Mouse (Mus musculus): ENCODE measurements around the gene Caprin1. TPM values are rescaled to one million over a fixed set of nuclear protein-coding genes. Genes with fewer than 3 reads are reported as not detected.

Gene Caprin1
- polyA plus RNA-seq (2015; fragmentation: Nextera tagmentation; extraction: Ambion mirVana) = 452 and 486 TPM in 2 replicates

GRCm38 (mm10) chr2:103797491-103798009, at the start of gene Caprin1:
Gene Caprin1 (minus strand): TSS chr2:103797649.
- peak within 1 kb of the TSS; percentile 62 for H3K4me2 ChIP-seq (replicated peaks)
- peaks cover 12% of the 10 kb centered on the region for H3K36me3 ChIP-seq
- WGBS = under 1% methylated on average over 31 of the region's 33 CpGs
- peaks cover 27% of the 10 kb centered on the region for H3K4me1 ChIP-seq (replicated peaks)
- no peaks in the 10 kb centered on the region for H3K27me3 ChIP-seq
- peak within 1 kb of the TSS; percentile 96 for H3K4me3 ChIP-seq (replicated peaks)
- no peaks in the 10 kb centered on the region for H3K9me3 ChIP-seq
- ATAC-seq = peak; percentile 95
- H3K9ac ChIP-seq (replicated peaks) = peak within 1 kb of the TSS; percentile 99
- H3K27ac ChIP-seq = peak within 1 kb of the TSS; percentile 100

- Histone ChIP-seq H3K4me1 (replicated peaks) (no peaks in the 10 kb centered on the region), H3K9me3 (no peaks in the 10 kb centered on the region), H3K36me3 (no peaks in the 10 kb centered on the region), H3K9ac (replicated peaks) (no peak overlapping the region), H3K27me3 (no peaks in the 10 kb centered on the region), H3K27ac (no peak overlapping the region), H3K4me2 (replicated peaks) (no peak overlapping the region), H3K4me3 (replicated peaks) (no peak overlapping the region)
- no peak for ATAC-seq
- 83% methylated on average over 1 of the region's 1 CpGs for WGBS
These were observed 49.4 kb upstream of the Caprin1 start for GRCm38 (mm10) chr2:103846875-103847274.

GRCm38 (mm10) chr2:103846271-103846670, 48.8 kb upstream of the Caprin1 start:
- Histone ChIP-seq H3K9me3 (no peaks in the 10 kb centered on the region), H3K4me1 (replicated peaks) (no peaks in the 10 kb centered on the region), H3K36me3 (no peaks in the 10 kb centered on the region), H3K4me2 (replicated peaks) (no peak overlapping the region), H3K27ac (no peak overlapping the region), H3K9ac (replicated peaks) (no peak overlapping the region), H3K27me3 (no peaks in the 10 kb centered on the region), H3K4me3 (replicated peaks) (no peak overlapping the region)
- WGBS = 94% methylated on average over 4 of the region's 4 CpGs
- ATAC-seq = no peak

GRCm38 (mm10) chr2:103844016-103844415, 46.6 kb upstream of the Caprin1 start:
- Histone ChIP-seq H3K4me1 (replicated peaks) (no peaks in the 10 kb centered on the region), H3K27ac (no peak overlapping the region), H3K4me2 (replicated peaks) (no peak overlapping the region), H3K4me3 (replicated peaks) (no peak overlapping the region), H3K9me3 (no peaks in the 10 kb centered on the region), H3K27me3 (no peaks in the 10 kb centered on the region), H3K36me3 (no peaks in the 10 kb centered on the region), H3K9ac (replicated peaks) (no peak overlapping the region)
- 88% methylated on average over 2 of the region's 2 CpGs for WGBS
- ATAC-seq = no peak

- Histone ChIP-seq H3K4me3 (replicated peaks) (no peak overlapping the region), H3K4me1 (replicated peaks) (no peaks in the 10 kb centered on the region), H3K9me3 (no peaks in the 10 kb centered on the region), H3K9ac (replicated peaks) (no peak overlapping the region), H3K27me3 (no peaks in the 10 kb centered on the region), H3K36me3 (no peaks in the 10 kb centered on the region), H3K4me2 (replicated peaks) (no peak overlapping the region), H3K27ac (no peak overlapping the region)
- WGBS = 96% methylated on average over 13 of the region's 13 CpGs
- no peak for ATAC-seq
These were observed 45.9 kb upstream of the Caprin1 start for GRCm38 (mm10) chr2:103843321-103843720.

- no peaks in the 10 kb centered on the region for H3K36me3 ChIP-seq
- no peak overlapping the region for H3K4me3 ChIP-seq (replicated peaks)
- H3K9me3 ChIP-seq = no peaks in the 10 kb centered on the region
- no peaks in the 10 kb centered on the region for H3K4me1 ChIP-seq (replicated peaks)
- no peaks in the 10 kb centered on the region for H3K27me3 ChIP-seq
- ATAC-seq = no peak
- no peak overlapping the region for H3K27ac ChIP-seq
- 86% methylated on average over 5 of the region's 5 CpGs for WGBS
- no peak overlapping the region for H3K9ac ChIP-seq (replicated peaks)
- H3K4me2 ChIP-seq (replicated peaks) = no peak overlapping the region
These were observed 44.9 kb upstream of the Caprin1 start for GRCm38 (mm10) chr2:103842299-103842698.

GRCm38 (mm10) chr2:103838483-103838882, 41.0 kb upstream of the Caprin1 start:
- WGBS = 70% methylated on average over 3 of the region's 3 CpGs
- no peak for ATAC-seq
- Histone ChIP-seq H3K27me3 (no peaks in the 10 kb centered on the region), H3K9ac (replicated peaks) (no peak overlapping the region), H3K4me2 (replicated peaks) (no peak overlapping the region), H3K27ac (no peak overlapping the region), H3K4me1 (replicated peaks) (peaks cover 5% of the 10 kb centered on the region; the same call in 1 of the 2 replicates), H3K36me3 (no peaks in the 10 kb centered on the region), H3K9me3 (no peaks in the 10 kb centered on the region), H3K4me3 (replicated peaks) (no peak overlapping the region)

- Histone ChIP-seq H3K9me3 (no peaks in the 10 kb centered on the region), H3K4me1 (replicated peaks) (peaks cover 5% of the 10 kb centered on the region; the same call in 1 of the 2 replicates), H3K27me3 (no peaks in the 10 kb centered on the region), H3K4me2 (replicated peaks) (no peak overlapping the region), H3K4me3 (replicated peaks) (no peak overlapping the region), H3K36me3 (no peaks in the 10 kb centered on the region), H3K27ac (no peak overlapping the region), H3K9ac (replicated peaks) (no peak overlapping the region)
- no peak for ATAC-seq
- 87% methylated on average over 4 of the region's 4 CpGs for WGBS
These were observed 39.7 kb upstream of the Caprin1 start for GRCm38 (mm10) chr2:103837166-103837565.

- 78% methylated on average over 11 of the region's 11 CpGs for WGBS
- Histone ChIP-seq H3K4me2 (replicated peaks) (no peak overlapping the region), H3K9me3 (no peaks in the 10 kb centered on the region), H3K4me3 (replicated peaks) (no peak overlapping the region), H3K27me3 (no peaks in the 10 kb centered on the region), H3K27ac (peak overlapping the region; percentile 2; the same call in 1 of the 2 replicates), H3K36me3 (no peaks in the 10 kb centered on the region), H3K4me1 (replicated peaks) (peaks cover 5% of the 10 kb centered on the region; the same call in 1 of the 2 replicates), H3K9ac (replicated peaks) (no peak overlapping the region)
- ATAC-seq = no peak
These were observed 38.4 kb upstream of the Caprin1 start for GRCm38 (mm10) chr2:103835614-103836395.

- no peak overlapping the region for H3K9ac ChIP-seq (replicated peaks)
- no peak overlapping the region for H3K4me3 ChIP-seq (replicated peaks)
- no peaks in the 10 kb centered on the region for H3K27me3 ChIP-seq
- H3K27ac ChIP-seq = no peak overlapping the region
- 76% methylated on average over 3 of the region's 3 CpGs for WGBS
- H3K4me2 ChIP-seq (replicated peaks) = no peak overlapping the region
- H3K4me1 ChIP-seq (replicated peaks) = peaks cover 5% of the 10 kb centered on the region; the same call in 1 of the 2 replicates
- H3K9me3 ChIP-seq = no peaks in the 10 kb centered on the region
- no peak for ATAC-seq
- no peaks in the 10 kb centered on the region for H3K36me3 ChIP-seq
These were observed 36.5 kb upstream of the Caprin1 start for GRCm38 (mm10) chr2:103833816-103834445.

GRCm38 (mm10) chr2:103832899-103833298, 35.5 kb upstream of the Caprin1 start:
- no peak overlapping the region for H3K9ac ChIP-seq (replicated peaks)
- peaks cover 5% of the 10 kb centered on the region; the same call in 1 of the 2 replicates for H3K4me1 ChIP-seq (replicated peaks)
- no peaks in the 10 kb centered on the region for H3K27me3 ChIP-seq
- H3K36me3 ChIP-seq = no peaks in the 10 kb centered on the region
- no peak overlapping the region for H3K27ac ChIP-seq
- no peaks in the 10 kb centered on the region for H3K9me3 ChIP-seq
- 93% methylated on average over 5 of the region's 5 CpGs for WGBS
- ATAC-seq = no peak
- H3K4me3 ChIP-seq (replicated peaks) = no peak overlapping the region
- no peak overlapping the region for H3K4me2 ChIP-seq (replicated peaks)

GRCm38 (mm10) chr2:103828900-103829299, 31.5 kb upstream of the Caprin1 start:
- H3K4me1 ChIP-seq (replicated peaks) = no peaks in the 10 kb centered on the region
- H3K36me3 ChIP-seq = no peaks in the 10 kb centered on the region
- H3K9ac ChIP-seq (replicated peaks) = no peak overlapping the region
- H3K4me2 ChIP-seq (replicated peaks) = no peak overlapping the region
- no peaks in the 10 kb centered on the region for H3K27me3 ChIP-seq
- no peak for ATAC-seq
- H3K9me3 ChIP-seq = no peaks in the 10 kb centered on the region
- no peak overlapping the region for H3K4me3 ChIP-seq (replicated peaks)
- H3K27ac ChIP-seq = no peak overlapping the region

All from midbrain, embryonic 13.5 days (tissue).